Mouse (Mus musculus) lung, embryonic 15.5 days (tissue): ENCODE data around the gene Plxnd1. TPM values are rescaled to one million over a fixed set of nuclear protein-coding genes. Genes with fewer than 3 reads are reported as not detected.
A peak's percentile ranks its signal among the peaks of the same experiment; 100 is the strongest.

Experiments
- ATAC-seq: fragments of 200-750 bp; cut with Nextera tagmentation; 2 replicates; pipeline ENCODE4 v1.8.0; 2017; ENCODE audit warnings: moderate number of reproducible peaks, borderline replicate concordance; ENCODE audit not compliant: low FRiP score, low TSS enrichment; ENCODE audit errors: extremely low read depth
- H3K27ac ChIP-seq: fragments of 300-500 bp; sonication (generic); 2 replicates; pipeline ENCODE4 v1.5.1; 2015; ENCODE audit warnings: moderate library complexity, mild to moderate bottlenecking, inconsistent platforms
- H3K27me3 ChIP-seq: fragments of 300-500 bp; sonication (generic); 2 replicates; pipeline ENCODE4 v1.6.1; 2015; ENCODE audit warnings: inconsistent platforms
- H3K36me3 ChIP-seq: fragments of 300-500 bp; sonication (generic); 2 replicates; pipeline ENCODE4 v1.6.1; 2015; ENCODE audit warnings: inconsistent platforms
- H3K4me1 ChIP-seq: fragments of 300-500 bp; sonication (generic); 2 replicates; pipeline ENCODE4 v1.6.1; 2015; ENCODE audit warnings: inconsistent platforms
- H3K4me2 ChIP-seq: fragments of 300-500 bp; sonication (generic); 2 replicates; pipeline ENCODE4 v1.6.1; 2015; ENCODE audit warnings: inconsistent platforms, mild to moderate bottlenecking, moderate library complexity
- H3K4me3 ChIP-seq: fragments of 300-500 bp; sonication (generic); 2 replicates; pipeline ENCODE4 v1.5.1; 2015; ENCODE audit warnings: mild to moderate bottlenecking, inconsistent platforms
- H3K9ac ChIP-seq: fragments of 300-500 bp; sonication (generic); 2 replicates; pipeline ENCODE4 v1.6.1; 2015; ENCODE audit warnings: inconsistent platforms
- H3K9me3 ChIP-seq: fragments of 300-500 bp; sonication (generic); 2 replicates; pipeline ENCODE4 v1.6.1; 2016; ENCODE audit warnings: inconsistent platforms
- WGBS: fragments of 180-500 bp; shearing (Covaris S2); methylation state at CpG from one replicate; pipeline ENCODE4 v1.1.7; 2015; 5-methylcytosine and 5-hydroxymethylcytosine counted together
- polyA plus RNA-seq: library from polyadenylated mRNA; unstranded; fragments of >200 nt; fragmentation: Nextera tagmentation; extraction: Ambion mirVana; gene quantifications from 2 replicates; pipeline ENCODE4 v1.2.1, GENCODE M21; 2015

Gene Plxnd1
- polyA plus RNA-seq, 1 experiment from 2014 or later = 53.5 TPM

GRCm38 (mm10) chr6:115930018-115930417 is 64.8 kb downstream of the Plxnd1 start:
- no peaks in the 10 kb centered on the region for H3K36me3 ChIP-seq
- H3K4me3 ChIP-seq = no peak overlapping the region
- H3K27me3 ChIP-seq = no peaks in the 10 kb centered on the region
- H3K4me2 ChIP-seq = no peak overlapping the region
- ATAC-seq = no peak
- peaks cover 11% of the 10 kb centered on the region for H3K4me1 ChIP-seq
- H3K9me3 ChIP-seq = no peaks in the 10 kb centered on the region
- no peak overlapping the region for H3K27ac ChIP-seq
- no peak overlapping the region for H3K9ac ChIP-seq
- WGBS = 29% methylated on average over 5 of the region's 5 CpGs

- ATAC-seq = no peak
- Histone ChIP-seq H3K9me3 (no peaks in the 10 kb centered on the region), H3K9ac (no peak overlapping the region), H3K36me3 (no peaks in the 10 kb centered on the region), H3K27ac (no peak overlapping the region), H3K27me3 (no peaks in the 10 kb centered on the region), H3K4me2 (no peak overlapping the region), H3K4me3 (no peak overlapping the region), H3K4me1 (peaks cover 24% of the 10 kb centered on the region)
- 74% methylated on average over 10 of the region's 10 CpGs for WGBS
Measured at GRCm38 (mm10) chr6:115927292-115928242, 67.2 kb downstream of the Plxnd1 start.

- Histone ChIP-seq H3K4me1 (peaks cover 24% of the 10 kb centered on the region), H3K9me3 (no peaks in the 10 kb centered on the region), H3K9ac (no peak overlapping the region), H3K4me3 (no peak overlapping the region), H3K4me2 (no peak overlapping the region), H3K36me3 (no peaks in the 10 kb centered on the region), H3K27ac (no peak overlapping the region), H3K27me3 (no peaks in the 10 kb centered on the region)
- 70% methylated on average over 10 of the region's 10 CpGs for WGBS
- ATAC-seq = no peak
Measured at GRCm38 (mm10) chr6:115926416-115926815, 68.4 kb downstream of the Plxnd1 start.

- Histone ChIP-seq H3K27ac (peak overlapping the region; percentile 8; the same call in 1 of the 2 replicates), H3K27me3 (no peaks in the 10 kb centered on the region), H3K36me3 (no peaks in the 10 kb centered on the region), H3K4me3 (no peak overlapping the region), H3K4me1 (peaks cover 18% of the 10 kb centered on the region), H3K9ac (no peak overlapping the region), H3K9me3 (no peaks in the 10 kb centered on the region), H3K4me2 (no peak overlapping the region)
- peak; percentile 66 for ATAC-seq
- 36% methylated on average over 6 of the region's 6 CpGs for WGBS
Measured at GRCm38 (mm10) chr6:115924829-115925228, 70.0 kb downstream of the Plxnd1 start.

GRCm38 (mm10) chr6:115919876-115920275 is 74.9 kb downstream of the Plxnd1 start:
- Histone ChIP-seq H3K4me2 (no peak overlapping the region), H3K27ac (no peak overlapping the region), H3K27me3 (no peaks in the 10 kb centered on the region), H3K9ac (no peak overlapping the region), H3K4me3 (no peak overlapping the region), H3K36me3 (no peaks in the 10 kb centered on the region), H3K4me1 (peaks cover 24% of the 10 kb centered on the region), H3K9me3 (no peaks in the 10 kb centered on the region)
- no peak for ATAC-seq
- 80% methylated on average over 5 of the region's 5 CpGs for WGBS

- H3K4me1 ChIP-seq = peaks cover 12% of the 10 kb centered on the region
- H3K27me3 ChIP-seq = no peaks in the 10 kb centered on the region
- no peak for ATAC-seq
- H3K9ac ChIP-seq = no peak overlapping the region
- WGBS = 85% methylated on average over 1 of the region's 1 CpGs
- no peak overlapping the region for H3K4me3 ChIP-seq
- H3K27ac ChIP-seq = no peak overlapping the region
- no peaks in the 10 kb centered on the region for H3K36me3 ChIP-seq
- H3K9me3 ChIP-seq = no peaks in the 10 kb centered on the region
- H3K4me2 ChIP-seq = no peak overlapping the region
Measured at GRCm38 (mm10) chr6:115918615-115919014, 76.2 kb downstream of the Plxnd1 start.

- 57% methylated on average over 5 of the region's 5 CpGs for WGBS
- H3K4me2 ChIP-seq = no peak overlapping the region
- no peak overlapping the region for H3K27ac ChIP-seq
- H3K9me3 ChIP-seq = no peaks in the 10 kb centered on the region
- no peaks in the 10 kb centered on the region for H3K27me3 ChIP-seq
- no peaks in the 10 kb centered on the region for H3K36me3 ChIP-seq
- H3K4me1 ChIP-seq = peaks cover 12% of the 10 kb centered on the region
- ATAC-seq = no peak
- no peak overlapping the region for H3K9ac ChIP-seq
- H3K4me3 ChIP-seq = no peak overlapping the region
Measured at GRCm38 (mm10) chr6:115916611-115917010, 78.2 kb downstream of the Plxnd1 start.

- WGBS = 46% methylated on average over 17 of the region's 17 CpGs
- no peak overlapping the region for H3K9ac ChIP-seq
- H3K4me1 ChIP-seq = peaks cover 12% of the 10 kb centered on the region
- no peak overlapping the region for H3K4me3 ChIP-seq
- no peaks in the 10 kb centered on the region for H3K27me3 ChIP-seq
- no peak overlapping the region for H3K27ac ChIP-seq
- ATAC-seq = no peak
- no peaks in the 10 kb centered on the region for H3K9me3 ChIP-seq
- H3K36me3 ChIP-seq = no peaks in the 10 kb centered on the region
- no peak overlapping the region for H3K4me2 ChIP-seq
Measured at GRCm38 (mm10) chr6:115915601-115916445, 79.0 kb downstream of the Plxnd1 start.

- H3K9me3 ChIP-seq = no peaks in the 10 kb centered on the region
- no peaks in the 10 kb centered on the region for H3K27me3 ChIP-seq
- WGBS = 82% methylated on average over 15 of the region's 15 CpGs
- no peak overlapping the region for H3K4me3 ChIP-seq
- no peak for ATAC-seq
- H3K27ac ChIP-seq = no peak overlapping the region
- no peak overlapping the region for H3K4me2 ChIP-seq
- H3K9ac ChIP-seq = no peak overlapping the region
- no peaks in the 10 kb centered on the region for H3K36me3 ChIP-seq
- H3K4me1 ChIP-seq = peaks cover 12% of the 10 kb centered on the region
Measured at GRCm38 (mm10) chr6:115914511-115915202, 80.1 kb downstream of the Plxnd1 start.

GRCm38 (mm10) chr6:115913482-115913881 is 81.3 kb downstream of the Plxnd1 start:
- Histone ChIP-seq H3K27ac (no peak overlapping the region), H3K9ac (no peak overlapping the region), H3K4me3 (no peak overlapping the region), H3K36me3 (no peaks in the 10 kb centered on the region), H3K4me2 (no peak overlapping the region), H3K4me1 (peaks cover 23% of the 10 kb centered on the region), H3K27me3 (no peaks in the 10 kb centered on the region), H3K9me3 (no peaks in the 10 kb centered on the region)
- 82% methylated on average over 10 of the region's 10 CpGs for WGBS
- no peak for ATAC-seq

GRCm38 (mm10) chr6:115911763-115912162 is 83.0 kb downstream of the Plxnd1 start:
- H3K27ac ChIP-seq = no peak overlapping the region
- no peaks in the 10 kb centered on the region for H3K27me3 ChIP-seq
- H3K36me3 ChIP-seq = no peaks in the 10 kb centered on the region
- H3K4me2 ChIP-seq = no peak overlapping the region
- H3K4me3 ChIP-seq = no peak overlapping the region
- ATAC-seq = no peak
- 77% methylated on average over 6 of the region's 6 CpGs for WGBS
- H3K9ac ChIP-seq = no peak overlapping the region
- no peaks in the 10 kb centered on the region for H3K9me3 ChIP-seq
- H3K4me1 ChIP-seq = peaks cover 27% of the 10 kb centered on the region
